10 mouse cellular contexts compared by ENCODE assay signal in the genomic region with DNA sequence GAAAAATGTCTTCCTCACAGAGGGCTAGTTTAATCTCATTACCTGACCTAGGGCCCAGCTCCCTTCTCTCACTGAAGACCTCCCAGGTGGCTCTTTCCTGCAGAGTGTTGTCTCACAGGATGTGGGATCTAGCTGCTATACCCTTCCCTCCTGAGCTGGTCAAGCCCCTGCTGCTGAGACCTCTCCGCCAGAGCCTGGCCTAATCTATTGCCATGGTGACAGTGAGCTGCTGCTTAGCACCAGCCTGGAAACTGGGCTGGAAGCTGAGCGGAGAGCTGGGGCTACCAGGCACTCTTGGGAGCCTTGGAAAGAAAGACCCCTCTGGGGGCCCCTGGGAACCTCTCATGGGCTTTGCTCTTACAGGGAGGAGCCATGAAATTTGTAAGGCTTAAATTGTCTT. TPM values are rescaled to one million over a fixed set of nuclear protein-coding genes. Genes with fewer than 3 reads are reported as not detected.
A peak's percentile ranks its signal among the peaks of the same experiment; 100 is the strongest.
DNase-seq lines count a peak whose midpoint lies in the region; ATAC-seq and TF ChIP-seq lines count a peak whose summit lies in the region.
"Had no signal": no experiment of that assay in that cellular context is flagged by ENCODE, and none has a peak within 500 bp of the region (broad histone marks: within the 10 kb centered on the region; RNA-seq: fewer than 3 reads in every experiment).

No protein-coding gene starts in this region.

- no peak overlapping the region for H3K9ac ChIP-seq in forebrain, embryonic 11.5 days (ENCODE audit: low read length)
- H3K9ac ChIP-seq in hindbrain, embryonic 16.5 days (ENCODE audit: low read depth, low read length): no peak overlapping the region
- H3K9ac ChIP-seq in neural tube, embryonic 13.5 days: no peak overlapping the region

- peaks cover 25% of the 10 kb centered on the region for H3K4me1 ChIP-seq in heart, embryonic 10.5 days
- peaks cover 6% of the 10 kb centered on the region; the same call in 1 of the 2 replicates for H3K4me1 ChIP-seq in forebrain, embryonic 11.5 days (replicated peaks; ENCODE audit: control insufficient read depth, insufficient read depth, low read length)
- H3K4me1 ChIP-seq in hindbrain, embryonic 16.5 days (ENCODE audit: control insufficient read depth, insufficient read depth, low read depth, low read length): peaks cover 10% of the 10 kb centered on the region; the same call in 1 of the 2 replicates
- peaks cover 23% of the 10 kb centered on the region for H3K4me1 ChIP-seq in neural tube, embryonic 13.5 days (replicated peaks)
- H3K4me1 ChIP-seq in lung, adult 2 months (ENCODE audit: control insufficient read depth, insufficient read depth, low read length): no peaks in the 10 kb centered on the region

- no peak overlapping the region for H3K4me3 ChIP-seq in heart, embryonic 10.5 days
- no peak overlapping the region for H3K4me3 ChIP-seq in forebrain, embryonic 11.5 days (ENCODE audit: low read depth, low read length)
- no peak overlapping the region for H3K4me3 ChIP-seq in hindbrain, embryonic 16.5 days (ENCODE audit: low read length)
- H3K4me3 ChIP-seq in neural tube, embryonic 13.5 days: no peak overlapping the region
- H3K4me3 ChIP-seq in lung, adult 2 months (replicated peaks; ENCODE audit: extremely low read depth, low read depth, low read length): no peak overlapping the region
- H3K4me3 ChIP-seq in left cerebral cortex, adult 2 months: no peak overlapping the region

- WGBS in heart, embryonic 10.5 days: 16% methylated on average over 2 of the region's 2 CpGs
- 0% methylated on average over 2 of the region's 2 CpGs for WGBS in forebrain, embryonic 11.5 days
- WGBS in hindbrain, embryonic 16.5 days: 9% methylated on average over 2 of the region's 2 CpGs
- WGBS in neural tube, embryonic 13.5 days: 2% methylated on average over 2 of the region's 2 CpGs
- 42% methylated on average over 2 of the region's 2 CpGs for WGBS in lung, adult 2 months

- H3K27ac ChIP-seq in heart, embryonic 10.5 days: peak overlapping the region; percentile 33; the same call in 1 of the 2 replicates
- H3K27ac ChIP-seq in forebrain, embryonic 11.5 days (ENCODE audit: low read depth, low read length): no peak overlapping the region; the same call in 1 of the 2 replicates
- H3K27ac ChIP-seq in hindbrain, embryonic 16.5 days (ENCODE audit: low read depth, low read length): peak overlapping the region; percentile 32; the same call in 1 of the 2 replicates
- no peak overlapping the region for H3K27ac ChIP-seq in neural tube, embryonic 13.5 days (replicated peaks)
- no peak overlapping the region for H3K27ac ChIP-seq in left cerebral cortex, adult 2 months

- intact Hi-C loops in heart, postnatal 14 days (cut with DNase I): no loop called here
- intact Hi-C loops in left cerebral cortex, adult 2 months (cut with DNase I): no loop called here

- ATAC-seq in forebrain, embryonic 11.5 days (replicated peaks; ENCODE audit: low FRiP score): peak; percentile 89
- ATAC-seq in hindbrain, embryonic 16.5 days: peak; percentile 92
- peak; percentile 83 for ATAC-seq in neural tube, embryonic 13.5 days (ENCODE audit: low read depth)

- H3K36me3 ChIP-seq in heart, embryonic 10.5 days: no peaks in the 10 kb centered on the region
- no peaks in the 10 kb centered on the region for H3K36me3 ChIP-seq in forebrain, embryonic 11.5 days (ENCODE audit: control insufficient read depth, insufficient read depth, low read length)
- H3K36me3 ChIP-seq in hindbrain, embryonic 16.5 days (ENCODE audit: control insufficient read depth, insufficient read depth, low read length): no peaks in the 10 kb centered on the region
- no peaks in the 10 kb centered on the region for H3K36me3 ChIP-seq in neural tube, embryonic 13.5 days

- DNase-seq in heart, embryonic 10.5 days (ENCODE audit: low spot score): no peak
- DNase-seq in heart, postnatal 14 days: no peak
- DNase-seq in forebrain, embryonic 11.5 days (ENCODE audit: low spot score): peak; percentile 73
- no peak for DNase-seq in adrenal gland, postnatal 4 days (ENCODE audit: low spot score in 2 of 2)
- DNase-seq in lung, adult 2 months: no peak
- DNase-seq in left cerebral cortex, adult 2 months (ENCODE audit: extremely low spot score in 1 of 2, low spot score in 2 of 2): no peak
- DNase-seq: kidney, postnatal 36 days; right cerebral cortex, adult 18-20 months had no signal

- TF ChIP-seq CTCF in lung, adult 2 months (IDR thresholded peaks at IDR 0.05; ENCODE audit: insufficient read depth, low read length): no peak
- TF ChIP-seq CTCF in left cerebral cortex, adult 2 months (IDR thresholded peaks at IDR 0.05): no peak

- H3K4me2 ChIP-seq in forebrain, embryonic 11.5 days (ENCODE audit: low read depth, low read length, severe bottlenecking): no peak overlapping the region
- H3K4me2 ChIP-seq in hindbrain, embryonic 16.5 days (ENCODE audit: low read length): no peak overlapping the region
- no peak overlapping the region for H3K4me2 ChIP-seq in neural tube, embryonic 13.5 days

- no peaks in the 10 kb centered on the region for H3K9me3 ChIP-seq in heart, embryonic 10.5 days
- H3K9me3 ChIP-seq in forebrain, embryonic 11.5 days (ENCODE audit: control insufficient read depth, low read length): no peaks in the 10 kb centered on the region
- no peaks in the 10 kb centered on the region for H3K9me3 ChIP-seq in hindbrain, embryonic 16.5 days (ENCODE audit: control insufficient read depth, low read length)
- no peaks in the 10 kb centered on the region for H3K9me3 ChIP-seq in neural tube, embryonic 13.5 days

- 0 out of 2 replicates have a peak, but pooled peaks cover 9% of the 10 kb centered on the region for H3K27me3 ChIP-seq in heart, embryonic 10.5 days (ENCODE audit: insufficient read depth, poor library complexity, severe bottlenecking)
- H3K27me3 ChIP-seq in forebrain, embryonic 11.5 days (ENCODE audit: control insufficient read depth, insufficient read depth, low read length): no peaks in the 10 kb centered on the region
- H3K27me3 ChIP-seq in hindbrain, embryonic 16.5 days (replicated peaks; ENCODE audit: control insufficient read depth, insufficient read depth, low read length): no peaks in the 10 kb centered on the region
- peaks cover 13% of the 10 kb centered on the region for H3K27me3 ChIP-seq in neural tube, embryonic 13.5 days

- no peak for TF ChIP-seq POLR2A in lung, adult 2 months (IDR thresholded peaks at IDR 0.05; ENCODE audit: borderline replicate concordance, extremely low read depth, low read depth, low read length)

RNA-seq across cellular contexts. Expression of a gene that starts 13.9 kb away (rescaled TPM):
- polyA plus RNA-seq in heart, embryonic 10.5 days (2016; fragmentation: Nextera tagmentation; extraction: Ambion mirVana): 16.0 and 17.2 TPM in 2 replicates
- 1 to 10 TPM; 1.3 to 2.4 TPM for total RNA-seq in heart, postnatal 14 days (2021)
- polyA plus RNA-seq in forebrain, embryonic 11.5 days (2014; fragmentation: Nextera tagmentation; extraction: Ambion mirVana): 7.4 and 8.3 TPM in 2 replicates
- polyA plus RNA-seq in hindbrain, embryonic 16.5 days (2015; fragmentation: Nextera tagmentation; extraction: Ambion mirVana): 10.8 and 15.2 TPM in 2 replicates
- polyA plus RNA-seq in neural tube, embryonic 13.5 days (2015; fragmentation: Nextera tagmentation; extraction: Ambion mirVana): 5.6 and 7.0 TPM in 2 replicates
- total RNA-seq in adrenal gland, postnatal 4 days (2021): 10 to 100 TPM; 10.6 to 16.4 TPM
- polyA plus RNA-seq in lung, adult 2 months (2012; rRNA removed): 2.6 and 2.7 TPM in 2 replicates
- 10 to 100 TPM; 27.5 to 28.2 TPM for total RNA-seq in left cerebral cortex, adult 2 months (2021)

RNA-seq across cellular contexts. Expression of a gene that starts 27.4 kb away (rescaled TPM):
- 21.7 and 36.9 TPM in 2 replicates for polyA plus RNA-seq in heart, embryonic 10.5 days (2016; fragmentation: Nextera tagmentation; extraction: Ambion mirVana)
- 10 to 100 TPM; 16.8 to 17.6 TPM for total RNA-seq in heart, postnatal 14 days (2021)
- 72.8 and 78.2 TPM in 2 replicates for polyA plus RNA-seq in forebrain, embryonic 11.5 days (2014; fragmentation: Nextera tagmentation; extraction: Ambion mirVana)
- polyA plus RNA-seq in hindbrain, embryonic 16.5 days (2015; fragmentation: Nextera tagmentation; extraction: Ambion mirVana): 10.4 and 14.2 TPM in 2 replicates
- polyA plus RNA-seq in neural tube, embryonic 13.5 days (2015; fragmentation: Nextera tagmentation; extraction: Ambion mirVana): 16.1 and 16.4 TPM in 2 replicates
- 10 to 100 TPM; 88.5 to 94.3 TPM for total RNA-seq in adrenal gland, postnatal 4 days (2021)
- 36.3 and 41.2 TPM in 2 replicates for polyA plus RNA-seq in lung, adult 2 months (2012; rRNA removed)
- total RNA-seq in left cerebral cortex, adult 2 months (2021): 1 to 10 TPM; 9.0 to 9.2 TPM

RNA-seq across cellular contexts. Expression of a gene that starts 59.9 kb away (rescaled TPM):
- 9.7 and 13.5 TPM in 2 replicates for polyA plus RNA-seq in heart, embryonic 10.5 days (2016; fragmentation: Nextera tagmentation; extraction: Ambion mirVana)
- total RNA-seq in heart, postnatal 14 days (2021): 10 to 100 TPM; 15.0 TPM
- 16.7 and 19.1 TPM in 2 replicates for polyA plus RNA-seq in forebrain, embryonic 11.5 days (2014; fragmentation: Nextera tagmentation; extraction: Ambion mirVana)
- 20.5 and 22.3 TPM in 2 replicates for polyA plus RNA-seq in hindbrain, embryonic 16.5 days (2015; fragmentation: Nextera tagmentation; extraction: Ambion mirVana)
- polyA plus RNA-seq in neural tube, embryonic 13.5 days (2015; fragmentation: Nextera tagmentation; extraction: Ambion mirVana): 17.2 and 17.3 TPM in 2 replicates
- 100 to 1,000 TPM in 1 of 2 experiments, 10 to 100 TPM in 1; 93.7 to 119 TPM for total RNA-seq in adrenal gland, postnatal 4 days (2021)
- 53.5 and 69.7 TPM in 2 replicates for polyA plus RNA-seq in lung, adult 2 months (2012; rRNA removed)
- total RNA-seq in left cerebral cortex, adult 2 months (2021): 100 to 1,000 TPM; 137 to 141 TPM

Comparison
In these comparisons a context has a peak if more than half of its experiments do, and no peak if none do; other contexts are left out.
1. H3K27ac ChIP-seq: peak in heart, embryonic 10.5 days (single experiment) and hindbrain, embryonic 16.5 days (single experiment); none in forebrain, embryonic 11.5 days (single experiment), neural tube, embryonic 13.5 days (single experiment) and left cerebral cortex, adult 2 months (single experiment).
2. Peak in every context shown above with its lines, with median percentiles within 50 percentile points of each other: ATAC-seq.